Mouse (Mus musculus) embryonic facial prominence, embryonic 14.5 days (tissue): Measurements from ENCODE around the gene Fhl1. TPM values are rescaled to one million over a fixed set of nuclear protein-coding genes. Genes with fewer than 3 reads are reported as not detected.
A peak's percentile ranks its signal among the peaks of the same experiment; 100 is the strongest.

Experiments used
- ATAC-seq: fragments of 200-750 bp; cut with Nextera tagmentation; 2 replicates; pipeline ENCODE4 v1.8.0; 2017; ENCODE audit warnings: low read depth, moderate number of reproducible peaks, moderate TSS enrichment
- DNase-seq: peaks from one replicate; pipeline ENCODE4 v3.0.0-alpha.2; 2015; ENCODE audit warnings: low spot score
- H3K27ac ChIP-seq: fragments of 300-500 bp; sonication (generic); replicated peaks from 2 replicates; pipeline ENCODE4 v1.5.1; 2014; ENCODE audit warnings: low read depth, mild to moderate bottlenecking, low read length, moderate library complexity
- H3K27me3 ChIP-seq: fragments of 300-500 bp; sonication (generic); replicated peaks from 2 replicates; pipeline ENCODE4 v1.6.1; 2014; ENCODE audit warnings: low read length; ENCODE audit not compliant: control insufficient read depth, insufficient read depth
- H3K36me3 ChIP-seq: fragments of 300-500 bp; sonication (generic); 2 replicates; pipeline ENCODE4 v1.6.1; 2014; ENCODE audit warnings: low read length, mixed read lengths; ENCODE audit not compliant: control insufficient read depth, insufficient read depth
- H3K4me1 ChIP-seq: fragments of 300-500 bp; sonication (generic); 2 replicates; pipeline ENCODE4 v1.6.1; 2014; ENCODE audit warnings: antibody characterized with exemption, low read length; ENCODE audit not compliant: control insufficient read depth, insufficient read depth
- H3K4me2 ChIP-seq: fragments of 300-500 bp; sonication (generic); 2 replicates; pipeline ENCODE4 v1.6.1; 2014; ENCODE audit warnings: low read depth, mild to moderate bottlenecking, low read length, moderate library complexity, mixed read lengths
- H3K4me3 ChIP-seq: fragments of 300-500 bp; sonication (generic); 2 replicates; pipeline ENCODE4 v1.5.1; 2014; ENCODE audit warnings: low read depth, mild to moderate bottlenecking, low read length
- H3K9ac ChIP-seq: fragments of 300-500 bp; sonication (generic); 2 replicates; pipeline ENCODE4 v1.6.1; 2014; ENCODE audit warnings: low read depth, mild to moderate bottlenecking, low read length, moderate library complexity, mixed read lengths
- H3K9me3 ChIP-seq: fragments of 300-500 bp; sonication (generic); 2 replicates; pipeline ENCODE4 v1.6.1; 2016; ENCODE audit warnings: low read length; ENCODE audit not compliant: control insufficient read depth
- WGBS: fragments of 180-500 bp; shearing (Covaris S2); extraction: QIAGEN DNeasy Blood & Tissue Kit; methylation state at CpG from one replicate; pipeline ENCODE4 v1.1.7; 2014; 5-methylcytosine and 5-hydroxymethylcytosine counted together
- polyA plus RNA-seq: library from polyadenylated mRNA; unstranded; fragments of >200 nt; fragmentation: Nextera tagmentation; extraction: Ambion mirVana; gene quantifications from 2 replicates; pipeline ENCODE4 v1.2.1, GENCODE M21; 2014

Fhl1 gene
- polyA plus RNA-seq, 1 experiment from 2014 or later, result 452 TPM

DNA sequence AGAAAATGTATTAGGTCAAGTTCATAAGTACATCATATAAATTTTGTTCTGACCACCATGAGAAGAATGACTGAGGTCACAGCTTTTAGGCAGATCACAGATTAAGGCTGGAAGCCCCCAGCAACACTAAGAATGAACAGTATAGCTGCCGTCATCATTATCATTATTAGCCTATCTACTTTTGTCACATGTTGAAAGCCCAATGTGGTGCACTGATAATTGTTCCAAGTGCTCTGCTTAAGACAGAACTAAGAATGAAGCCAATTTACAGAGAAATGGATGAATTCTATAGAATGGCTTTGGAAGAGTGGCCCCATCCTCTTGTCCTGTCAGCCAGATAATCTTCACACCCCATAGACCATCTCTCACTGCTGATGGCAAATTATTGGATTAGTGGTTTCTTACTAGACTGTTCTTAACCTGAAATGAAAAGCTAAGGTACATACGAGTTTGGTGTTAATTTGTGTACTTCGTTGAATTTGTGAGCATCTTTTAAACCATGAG is 28.7 kb downstream of the Fhl1 start:
- DNase-seq (no peak), ATAC-seq (no peak)
- Histone ChIP-seq H3K36me3 (no peaks in the 10 kb centered on the region), H3K27ac (no peak overlapping the region), H3K4me2 (no peak overlapping the region), H3K9me3 (no peaks in the 10 kb centered on the region), H3K4me3 (no peak overlapping the region), H3K27me3 (no peaks in the 10 kb centered on the region), H3K4me1 (no peaks in the 10 kb centered on the region), H3K9ac (no peak overlapping the region)
- 86% methylated on average over 3 of the region's 3 CpGs for WGBS

DNA sequence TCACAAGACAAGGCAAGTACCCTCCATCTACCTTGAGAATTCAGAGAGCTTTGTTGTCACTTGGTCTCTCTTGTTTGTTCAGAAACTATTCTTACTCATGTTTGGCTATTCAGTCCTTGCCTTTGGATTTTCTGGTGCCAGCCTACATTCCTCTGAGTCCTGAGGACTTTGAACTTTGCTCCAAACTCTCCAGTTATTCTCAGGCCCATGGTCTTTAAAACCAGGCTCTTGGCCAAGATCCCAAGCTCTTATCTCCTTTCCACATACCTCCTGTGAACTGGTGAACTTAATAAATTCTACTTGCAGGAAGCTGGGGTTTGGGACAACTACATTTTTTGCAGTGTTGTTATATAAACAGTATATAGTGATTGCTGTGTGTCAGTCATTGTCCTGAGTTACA is 38.3 kb downstream of the Fhl1 start:
- Histone ChIP-seq H3K4me3 (no peak overlapping the region), H3K36me3 (no peaks in the 10 kb centered on the region), H3K9ac (no peak overlapping the region), H3K4me2 (no peak overlapping the region), H3K27ac (no peak overlapping the region), H3K4me1 (no peaks in the 10 kb centered on the region), H3K9me3 (no peaks in the 10 kb centered on the region), H3K27me3 (no peaks in the 10 kb centered on the region)
- ATAC-seq, result no peak
- no peak for DNase-seq

DNA sequence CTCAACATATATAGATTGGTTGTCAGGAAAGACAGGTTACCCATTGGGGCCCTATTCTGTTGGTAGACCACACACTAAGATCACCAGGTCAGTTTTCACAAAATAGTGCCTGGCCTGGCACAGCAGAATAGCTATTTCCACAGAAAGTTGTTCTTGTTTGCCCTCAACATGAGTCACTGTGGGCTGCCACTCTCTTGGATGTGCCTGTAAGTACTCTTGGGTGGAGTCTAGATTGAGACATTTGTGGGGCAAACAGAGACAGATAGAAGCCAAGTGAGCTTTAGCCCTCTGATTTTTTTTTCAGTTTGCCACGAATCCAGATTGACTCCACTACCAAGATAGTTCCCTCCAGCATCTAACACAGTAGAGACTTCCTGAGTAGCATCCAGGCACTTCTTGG is 40.2 kb downstream of the Fhl1 start:
- H3K9me3 ChIP-seq, result no peaks in the 10 kb centered on the region
- no peak overlapping the region for H3K4me3 ChIP-seq
- 68% methylated on average over 1 of the region's 1 CpGs for WGBS
- H3K36me3 ChIP-seq, result no peaks in the 10 kb centered on the region
- ATAC-seq (no peak), DNase-seq (no peak)
- no peak overlapping the region for H3K4me2 ChIP-seq
- no peak overlapping the region for H3K9ac ChIP-seq
- no peak overlapping the region for H3K27ac ChIP-seq
- H3K27me3 ChIP-seq, result no peaks in the 10 kb centered on the region
- no peaks in the 10 kb centered on the region for H3K4me1 ChIP-seq

DNA sequence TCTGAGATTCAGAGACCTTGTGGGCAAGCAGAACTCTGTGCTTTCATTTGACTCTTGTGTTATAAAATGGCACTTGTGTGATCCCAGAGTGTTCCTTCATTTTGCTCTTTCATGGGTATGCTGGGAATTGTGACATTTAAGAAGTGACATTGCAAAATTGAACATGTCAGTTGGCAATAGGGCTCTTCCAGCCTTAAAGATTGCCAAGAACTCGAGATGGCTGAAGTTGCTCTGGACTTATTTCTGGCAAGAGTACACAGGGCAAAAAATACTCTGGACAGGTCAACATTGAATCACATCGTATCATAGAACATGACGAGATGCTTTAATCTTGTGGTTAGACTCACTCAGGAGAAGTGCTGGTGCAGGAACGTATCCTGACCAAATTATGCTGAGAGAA is 41.7 kb downstream of the Fhl1 start:
- Histone ChIP-seq H3K9ac (no peak overlapping the region), H3K27me3 (no peaks in the 10 kb centered on the region), H3K4me1 (no peaks in the 10 kb centered on the region), H3K4me3 (no peak overlapping the region), H3K36me3 (no peaks in the 10 kb centered on the region), H3K4me2 (no peak overlapping the region), H3K9me3 (no peaks in the 10 kb centered on the region), H3K27ac (no peak overlapping the region)
- ATAC-seq (no peak), DNase-seq (no peak)
- 87% methylated on average over 4 of the region's 4 CpGs for WGBS

DNA sequence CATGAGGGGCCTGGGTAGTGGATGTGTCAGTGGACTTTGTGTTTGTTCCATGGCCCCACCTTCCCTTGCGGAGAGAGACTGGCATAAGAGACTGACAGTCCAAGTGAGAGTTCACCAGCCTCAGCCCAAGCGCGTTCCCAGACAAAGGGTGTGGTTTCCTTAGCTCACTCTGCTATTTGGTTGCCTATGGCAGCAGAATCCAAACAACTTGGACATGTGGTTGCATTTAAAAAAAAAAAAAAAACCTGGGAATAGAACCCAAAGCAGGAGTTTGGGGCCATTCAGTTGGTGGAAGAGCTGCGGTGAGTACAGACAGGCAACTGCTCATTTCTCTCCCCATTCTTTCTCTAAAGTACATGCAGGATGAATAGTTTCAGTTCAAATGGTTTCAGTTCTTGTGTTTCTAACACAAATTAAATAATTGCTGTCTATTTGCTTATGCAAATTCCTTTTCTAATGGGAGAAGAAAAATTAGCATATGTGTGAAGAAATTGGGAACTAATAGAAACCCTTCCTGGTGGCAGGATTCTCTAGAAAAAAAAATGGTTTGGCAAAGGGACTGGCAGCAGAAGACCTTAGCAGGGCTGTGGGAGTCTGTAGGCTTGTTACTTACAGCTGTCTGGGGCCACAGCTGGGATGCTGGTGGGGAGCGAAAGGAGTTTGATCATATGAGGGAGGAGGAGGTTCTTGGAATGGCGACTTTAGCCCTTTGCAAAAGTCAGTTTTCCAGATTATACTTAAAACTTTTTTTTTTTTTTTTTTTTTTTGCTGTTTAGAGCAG is 54.9 kb downstream of the Fhl1 start:
- peak; percentile 78 for DNase-seq
- Histone ChIP-seq H3K36me3 (no peaks in the 10 kb centered on the region), H3K27me3 (no peaks in the 10 kb centered on the region), H3K4me2 (no peak overlapping the region), H3K9ac (no peak overlapping the region), H3K4me1 (no peaks in the 10 kb centered on the region), H3K27ac (no peak overlapping the region), H3K9me3 (no peaks in the 10 kb centered on the region), H3K4me3 (no peak overlapping the region)
- WGBS, result 49% methylated on average over 6 of the region's 6 CpGs
- ATAC-seq, result peak; percentile 67

DNA sequence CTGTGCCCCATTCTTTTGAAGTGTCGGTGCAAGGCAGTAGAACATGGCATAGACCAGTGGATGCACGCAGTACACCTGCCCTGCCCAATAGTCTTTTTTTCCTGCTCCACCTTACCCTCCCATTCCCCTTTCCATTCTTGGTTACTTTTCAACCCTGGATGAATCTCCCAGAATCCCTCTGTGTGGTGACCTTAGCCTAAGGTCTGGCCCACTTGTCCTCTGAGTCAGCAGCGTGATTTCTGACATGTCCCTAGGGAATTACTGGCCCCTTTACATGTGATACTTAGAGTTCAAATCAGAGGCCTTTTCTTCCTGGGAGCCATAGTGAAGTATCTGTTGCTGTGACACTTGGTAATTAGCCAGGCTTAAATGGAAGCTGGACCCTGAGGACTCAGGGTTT is 55.9 kb downstream of the Fhl1 start:
- Histone ChIP-seq H3K36me3 (no peaks in the 10 kb centered on the region), H3K4me3 (no peak overlapping the region), H3K9ac (no peak overlapping the region), H3K4me1 (no peaks in the 10 kb centered on the region), H3K9me3 (no peaks in the 10 kb centered on the region), H3K4me2 (no peak overlapping the region), H3K27me3 (no peaks in the 10 kb centered on the region), H3K27ac (no peak overlapping the region)
- 59% methylated on average over 3 of the region's 3 CpGs for WGBS
- no peak for DNase-seq
- no peak for ATAC-seq

DNA sequence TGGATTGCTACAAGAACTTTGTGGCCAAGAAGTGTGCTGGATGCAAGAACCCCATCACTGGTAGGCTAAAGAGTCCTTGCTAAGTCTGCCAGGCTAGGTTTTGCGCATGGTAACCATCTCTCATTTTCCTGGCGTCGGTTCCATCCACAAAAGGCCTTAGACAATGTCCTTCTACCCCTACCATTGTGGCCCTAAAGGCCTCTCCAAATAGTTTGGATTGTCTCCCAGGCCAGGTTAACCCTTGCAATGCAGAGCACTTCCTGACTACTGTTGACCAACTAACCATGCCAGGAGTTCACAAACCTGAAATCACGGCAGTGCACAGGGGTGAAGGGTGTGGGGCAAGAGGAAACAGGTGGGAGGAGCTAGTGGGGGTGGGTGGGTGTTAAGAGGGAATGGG is 59.0 kb downstream of the Fhl1 start:
- no peaks in the 10 kb centered on the region for H3K27me3 ChIP-seq
- no peak overlapping the region for H3K27ac ChIP-seq
- no peak overlapping the region for H3K4me2 ChIP-seq
- H3K4me3 ChIP-seq, result no peak overlapping the region
- DNase-seq, result no peak
- ATAC-seq, result no peak
- H3K4me1 ChIP-seq, result no peaks in the 10 kb centered on the region
- no peak overlapping the region for H3K9ac ChIP-seq
- no peaks in the 10 kb centered on the region for H3K9me3 ChIP-seq
- WGBS, result 88% methylated on average over 4 of the region's 4 CpGs
- no peaks in the 10 kb centered on the region for H3K36me3 ChIP-seq

DNA sequence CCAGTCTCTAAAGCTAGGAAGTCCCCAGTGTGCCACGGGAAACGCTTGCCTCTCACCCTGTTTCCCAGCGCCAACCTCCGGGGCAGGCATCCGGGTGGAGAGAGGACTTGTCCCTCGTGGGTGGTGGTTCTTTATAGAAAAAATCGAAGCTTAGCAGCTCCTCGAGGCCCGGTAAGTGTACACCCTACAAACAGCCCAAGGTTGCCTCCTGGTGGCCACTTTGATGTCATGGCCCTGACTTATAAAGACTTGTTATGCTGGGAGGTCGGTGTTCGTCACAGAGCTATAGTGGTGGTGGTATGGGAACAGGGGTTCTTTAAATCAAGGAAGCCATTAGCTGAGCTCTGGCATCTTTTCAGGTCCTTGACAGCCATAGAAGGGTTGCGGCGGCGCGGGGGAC is 59.7 kb downstream of the Fhl1 start:
- Histone ChIP-seq H3K4me2 (no peak overlapping the region), H3K4me1 (no peaks in the 10 kb centered on the region), H3K36me3 (no peaks in the 10 kb centered on the region), H3K9ac (no peak overlapping the region), H3K9me3 (no peaks in the 10 kb centered on the region), H3K27ac (no peak overlapping the region), H3K4me3 (no peak overlapping the region), H3K27me3 (no peaks in the 10 kb centered on the region)
- DNase-seq, result peak; percentile 75
- WGBS, result 48% methylated on average over 14 of the region's 15 CpGs
- peak; percentile 47; the same call in 1 of the 2 replicates for ATAC-seq
